Mouse (Mus musculus) spleen, embryonic (tissue): Measurements from ENCODE around the gene Sema4c.

Experiments used
- CTCF ChIA-PET: fragments of 350-600 bp; sonication (Branson Sonifier 250); formaldehyde crosslinking; loops from one replicate; lab custom pipeline; 2022; lab: Charles Lee

Sema4c gene

DNA sequence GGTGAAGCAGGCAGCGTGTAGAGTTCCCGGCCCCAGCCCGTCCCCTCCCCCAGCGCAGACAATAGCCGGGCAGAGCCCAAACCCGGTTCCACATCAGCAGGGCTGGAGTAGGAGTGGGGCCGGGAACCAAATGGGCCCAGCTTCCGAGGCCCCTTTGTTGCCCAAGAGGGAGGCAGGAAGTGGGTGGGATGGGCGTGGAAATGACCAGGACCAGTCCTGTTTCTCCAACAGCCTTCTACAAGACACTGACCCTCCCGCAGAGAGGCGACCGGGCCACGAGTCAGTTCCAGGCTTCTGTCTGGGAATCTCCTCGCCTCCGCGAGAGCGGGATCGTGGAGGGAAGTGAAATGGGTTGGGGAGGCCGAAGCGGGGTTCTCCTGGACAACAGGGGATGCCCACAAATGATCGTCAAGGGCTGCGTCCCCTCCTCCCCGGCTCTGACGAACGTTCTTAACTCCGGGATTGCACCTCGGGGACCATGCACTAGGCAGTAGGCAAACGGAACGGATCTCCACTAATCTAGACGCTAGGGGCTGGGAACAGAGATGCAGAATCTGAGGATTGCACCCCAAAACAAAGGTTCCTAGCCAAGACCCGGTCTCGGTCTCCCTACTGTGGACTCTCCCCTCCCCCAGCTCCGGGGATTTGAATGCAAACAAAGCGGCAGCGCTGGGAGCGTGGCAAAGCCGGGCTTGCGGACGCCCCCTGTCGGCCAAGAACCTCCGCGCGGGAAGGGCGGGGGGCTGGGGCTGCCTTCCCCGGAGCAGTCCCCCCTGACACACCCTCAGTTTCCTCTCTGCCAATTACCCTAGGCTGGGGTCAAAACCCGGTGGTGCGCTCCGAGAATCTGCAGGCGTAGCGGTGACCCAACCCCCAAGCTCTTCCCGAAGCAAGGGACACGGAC is 1.3 kb downstream of the Sema4c start:
- CTCF ChIA-PET, result interaction anchor here (0.6 to 1.5 kb wide), 2 partner anchors 9 to 1839 kb away, joined by 5 to 7 read pairs; partner anchors contain the start of gene Ankrd39

DNA sequence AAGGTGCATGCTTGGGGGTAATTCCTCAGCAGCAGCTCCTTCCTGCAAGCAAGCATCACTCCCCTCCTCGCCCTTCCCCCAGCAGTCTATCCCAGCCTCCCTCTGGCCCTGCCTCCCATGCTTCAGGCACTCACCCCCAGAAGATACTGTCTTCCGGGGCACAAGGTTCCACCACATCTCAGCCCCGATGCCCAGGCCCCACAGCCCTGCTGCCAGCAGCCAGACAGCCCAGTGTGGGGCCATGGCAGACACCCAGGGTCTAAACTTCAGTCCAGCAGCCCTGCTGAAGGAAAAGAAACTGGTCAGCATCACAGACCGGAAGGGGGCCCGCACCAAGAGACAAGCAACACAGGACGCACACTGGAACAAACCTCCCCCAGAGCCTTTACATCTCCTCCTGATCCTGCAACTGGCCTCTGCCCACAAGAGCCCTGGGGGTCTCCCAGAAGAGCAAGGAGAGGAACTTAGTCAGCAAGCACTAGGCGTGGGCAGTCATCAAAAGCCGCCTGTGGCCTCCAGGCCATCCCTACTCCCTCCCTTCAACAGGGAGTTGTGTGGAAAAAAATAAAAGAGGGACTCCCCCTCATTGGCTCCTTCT is 2.3 kb downstream of the Sema4c start:
- CTCF ChIA-PET, result interaction anchor here (0.6 kb wide), 2 partner anchors 125 to 1840 kb away, joined by 4 to 5 read pairs; no protein-coding TSS in a partner anchor

DNA sequence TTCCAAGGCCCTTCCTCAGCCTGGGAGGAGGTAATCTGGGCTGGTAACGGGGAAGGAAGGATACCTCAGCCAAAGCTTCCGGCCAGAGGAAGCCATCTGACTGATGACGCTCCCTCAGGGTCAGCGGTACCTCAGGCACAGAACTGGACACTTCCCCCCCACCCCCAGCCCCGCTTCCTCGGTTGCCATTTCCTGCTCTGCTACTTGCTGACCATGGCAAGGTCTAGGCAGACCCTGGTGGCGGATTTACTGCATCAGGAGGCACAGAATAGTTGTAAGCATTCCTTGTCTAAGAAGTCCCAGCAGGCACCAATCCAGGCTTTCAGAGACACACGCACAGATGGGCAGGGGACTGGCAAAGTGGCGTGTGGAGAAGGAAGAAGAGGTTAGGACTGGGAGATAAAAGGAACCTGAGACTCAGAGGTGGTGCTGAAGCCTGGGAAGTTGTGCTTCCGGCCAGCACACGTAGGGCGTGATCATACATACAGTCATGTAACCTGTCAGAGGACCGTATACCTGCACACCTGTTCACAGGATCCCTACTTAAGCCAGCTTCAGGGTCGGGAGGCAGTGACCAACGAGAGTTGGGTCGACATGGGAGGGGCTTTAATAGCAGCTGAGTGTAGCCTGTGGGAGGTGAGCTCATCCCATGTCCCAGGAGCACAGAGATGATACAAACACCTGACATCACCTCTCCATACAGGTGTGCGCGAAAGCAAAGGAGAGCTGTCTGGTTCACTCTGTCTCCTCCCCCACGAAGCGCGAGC is 3.3 kb downstream of the Sema4c start:
- CTCF ChIA-PET, result interaction anchor here (0.6 kb wide), 1 partner anchor 127 kb away, joined by 4 read pairs; no protein-coding TSS in a partner anchor

DNA sequence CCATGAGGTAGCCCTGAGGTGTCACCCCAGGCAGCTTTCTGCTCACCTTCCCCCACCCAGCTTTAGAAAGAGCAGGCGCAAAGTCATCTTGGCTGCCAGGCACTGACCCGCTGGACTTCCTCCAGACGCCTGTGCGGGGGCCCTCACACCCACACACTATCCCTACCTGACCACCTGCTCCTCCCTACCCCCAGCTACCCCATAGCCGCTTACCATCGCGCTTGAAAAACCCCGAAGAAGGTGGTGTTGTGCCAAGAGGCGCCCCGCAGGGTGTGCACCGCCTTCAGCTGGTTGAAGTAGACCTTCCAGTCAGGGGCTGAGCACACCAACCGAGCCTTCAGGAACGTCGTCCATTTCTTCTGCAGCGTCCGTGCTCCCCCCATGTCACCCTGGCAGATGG is 5.6 kb downstream of the Sema4c start:
- CTCF ChIA-PET, result no interaction called here

DNA sequence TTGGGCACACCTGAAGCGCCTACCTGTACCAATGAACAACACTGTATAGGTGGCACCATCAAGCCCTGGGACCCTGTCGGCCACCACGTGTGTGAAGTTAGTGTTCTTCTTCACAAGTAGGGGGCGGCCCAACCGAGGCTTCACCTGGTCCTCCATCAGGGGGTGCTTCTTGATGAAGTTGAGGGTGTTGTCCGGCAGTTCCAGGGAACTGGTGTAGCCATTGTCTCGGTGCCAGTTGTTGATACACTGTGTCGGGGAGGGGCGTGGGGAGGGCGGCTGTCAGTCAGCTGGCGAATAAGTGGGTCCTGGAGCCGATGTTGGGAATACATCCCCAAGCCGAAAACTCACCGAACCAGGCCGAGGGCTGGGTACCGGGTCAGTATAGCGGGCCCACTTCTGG is 6.2 kb downstream of the Sema4c start:
- CTCF ChIA-PET, result no interaction called here

DNA sequence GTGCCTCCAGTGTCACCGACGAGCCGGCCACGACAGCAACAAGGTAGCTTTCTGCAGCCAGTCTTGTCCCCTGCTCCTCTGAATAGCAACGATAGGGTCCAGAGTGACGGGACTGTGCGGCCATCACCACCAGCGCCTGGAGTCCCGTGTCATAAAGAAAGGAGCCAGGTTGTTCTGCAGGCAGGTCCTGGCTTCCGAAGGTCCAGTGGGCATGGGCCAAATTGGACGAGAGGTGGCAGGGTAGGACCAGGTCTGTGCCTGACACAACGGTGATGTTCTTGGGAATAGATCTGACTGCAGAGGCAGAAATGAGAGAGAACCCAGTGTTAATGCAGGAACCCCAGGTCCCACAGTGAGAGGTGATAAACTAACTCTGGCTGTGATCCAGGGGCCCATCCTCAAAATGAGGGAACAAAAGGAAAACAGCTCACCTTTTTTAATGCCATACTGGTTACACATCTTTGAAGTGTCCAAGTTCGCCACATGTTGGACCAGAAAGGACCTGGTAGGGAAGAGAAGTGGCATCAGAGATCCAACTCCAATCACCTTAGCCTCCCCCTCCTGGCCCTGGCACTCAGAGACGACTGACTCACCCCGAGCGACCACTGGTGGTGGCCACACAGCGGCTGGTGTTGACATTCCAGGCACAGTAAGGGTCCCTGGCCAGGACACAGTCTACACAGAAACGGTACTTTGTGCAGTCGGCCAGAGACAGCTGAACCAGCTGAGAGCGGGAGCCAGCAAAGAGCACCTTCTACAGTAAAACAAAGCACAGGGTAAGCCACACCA is 7.9 kb downstream of the Sema4c start:
- CTCF ChIA-PET, result interaction anchor here (0.6 kb wide), 1 partner anchor 17 kb away, joined by 6 read pairs; no protein-coding TSS in a partner anchor

DNA sequence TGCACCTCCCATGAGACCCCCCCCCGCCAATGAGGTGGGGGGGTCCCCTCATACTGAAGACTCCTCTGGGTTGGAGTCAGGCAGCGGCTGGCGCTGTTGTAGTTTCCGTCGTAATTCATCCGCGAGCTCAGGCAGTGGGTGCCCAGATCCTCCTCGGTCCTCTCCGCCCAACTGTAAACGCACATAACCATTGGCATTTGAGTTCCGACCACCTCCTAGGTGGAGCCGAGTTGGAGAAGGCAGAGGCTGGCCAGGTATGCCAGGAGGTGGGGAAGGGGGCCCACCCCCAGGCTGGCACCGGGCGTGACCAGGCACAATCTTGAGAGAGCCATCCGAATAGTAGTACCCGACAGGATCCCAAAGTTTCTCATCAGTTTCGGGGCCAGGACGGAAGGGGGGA is 8.7 kb downstream of the Sema4c start:
- CTCF ChIA-PET, result interaction anchor here (0.6 kb wide), 1 partner anchor 17 kb away, joined by 6 read pairs; no protein-coding TSS in a partner anchor

DNA sequence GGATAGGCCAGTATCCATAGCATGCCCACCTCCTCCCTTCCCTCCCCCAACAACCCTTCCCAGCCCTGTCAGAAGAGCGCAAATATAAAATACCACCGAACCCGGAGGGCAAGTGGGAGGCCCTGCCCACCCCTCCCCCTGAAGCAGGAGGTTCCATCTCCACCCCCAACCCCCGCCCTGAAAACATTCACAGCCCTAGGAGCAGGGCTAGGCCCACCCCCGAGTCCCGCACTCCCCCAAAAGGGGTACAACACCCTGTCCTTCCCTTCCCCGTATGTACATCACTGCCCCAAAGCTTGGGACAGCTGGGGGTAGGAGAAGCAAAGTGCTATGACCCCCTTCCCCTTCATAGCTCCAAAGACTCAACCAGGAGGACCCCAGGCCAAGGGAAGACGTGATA is 9.4 kb downstream of the Sema4c start:
- CTCF ChIA-PET, result no interaction called here

DNA sequence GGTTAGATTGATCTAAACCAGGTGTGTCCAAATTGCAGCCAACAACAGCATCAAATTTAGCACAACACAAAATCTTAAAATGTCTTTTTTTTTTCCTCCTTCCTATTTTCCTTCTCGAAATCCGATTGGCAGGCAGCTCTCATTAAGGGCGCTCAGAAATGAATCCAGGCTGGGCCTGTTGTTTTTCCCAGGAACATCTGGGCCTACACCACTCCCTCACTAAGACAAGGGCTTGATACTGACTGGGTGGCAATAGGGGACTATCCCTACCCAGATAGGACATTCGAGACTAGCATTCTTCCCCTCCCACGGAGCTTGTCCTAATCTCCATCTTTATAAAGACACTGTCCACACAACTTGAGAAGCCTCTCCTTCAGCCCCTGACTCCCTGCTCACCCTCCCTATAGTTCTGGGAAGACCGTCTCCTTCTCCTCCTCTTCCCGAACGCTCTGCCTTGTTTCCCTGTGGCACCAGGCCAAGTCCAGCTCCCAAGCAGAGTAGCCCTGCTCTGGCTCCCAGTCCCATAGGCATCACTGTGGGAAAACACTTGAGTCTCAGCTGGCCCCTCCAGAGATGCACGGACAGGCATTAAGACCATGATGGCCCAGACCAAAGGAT is 10.1 kb downstream of the Sema4c start:
- CTCF ChIA-PET, result interaction anchor here (1.2 kb wide), 1 partner anchor 9 kb away, joined by 7 read pairs; no protein-coding TSS in a partner anchor

DNA sequence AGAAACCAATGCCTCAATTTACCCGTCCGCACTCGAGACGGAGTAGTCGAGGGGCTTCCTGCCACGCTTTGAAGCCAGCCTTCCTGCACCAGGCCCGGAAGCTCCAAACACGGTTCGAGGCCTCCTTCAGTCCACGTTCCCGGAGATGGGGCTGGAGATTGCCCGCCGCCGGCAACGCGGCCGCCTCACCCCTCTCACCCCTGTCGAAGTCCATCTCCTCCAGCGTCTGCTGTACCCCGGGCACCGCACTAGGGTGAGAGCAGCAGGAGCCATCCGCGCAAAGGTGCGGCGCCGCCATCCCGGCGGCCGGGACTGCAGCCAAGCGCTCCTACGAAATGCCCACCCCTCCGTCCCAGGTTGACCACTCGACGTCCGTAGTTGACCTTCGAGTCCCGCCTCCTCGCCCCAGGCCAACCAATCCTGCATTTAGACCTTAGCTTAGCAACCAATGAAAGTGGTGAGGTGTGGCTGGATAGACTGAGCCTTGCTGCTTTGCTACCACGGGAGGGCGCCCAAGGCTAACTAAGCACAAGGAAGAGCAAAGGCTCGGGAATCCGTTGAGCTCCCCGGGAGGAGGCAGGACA is 11.2 kb downstream of the Sema4c start, which contains the start of gene Ankrd39:
TSS of gene Ankrd39 (minus strand) at position 558 of the 584 bp plus-strand sequence.
- CTCF ChIA-PET, result interaction anchor here (0.8 to 1.2 kb wide), 2 partner anchors 10 to 137 kb away, joined by 4 to 7 read pairs; partner anchors contain the start of gene Fam178b

DNA sequence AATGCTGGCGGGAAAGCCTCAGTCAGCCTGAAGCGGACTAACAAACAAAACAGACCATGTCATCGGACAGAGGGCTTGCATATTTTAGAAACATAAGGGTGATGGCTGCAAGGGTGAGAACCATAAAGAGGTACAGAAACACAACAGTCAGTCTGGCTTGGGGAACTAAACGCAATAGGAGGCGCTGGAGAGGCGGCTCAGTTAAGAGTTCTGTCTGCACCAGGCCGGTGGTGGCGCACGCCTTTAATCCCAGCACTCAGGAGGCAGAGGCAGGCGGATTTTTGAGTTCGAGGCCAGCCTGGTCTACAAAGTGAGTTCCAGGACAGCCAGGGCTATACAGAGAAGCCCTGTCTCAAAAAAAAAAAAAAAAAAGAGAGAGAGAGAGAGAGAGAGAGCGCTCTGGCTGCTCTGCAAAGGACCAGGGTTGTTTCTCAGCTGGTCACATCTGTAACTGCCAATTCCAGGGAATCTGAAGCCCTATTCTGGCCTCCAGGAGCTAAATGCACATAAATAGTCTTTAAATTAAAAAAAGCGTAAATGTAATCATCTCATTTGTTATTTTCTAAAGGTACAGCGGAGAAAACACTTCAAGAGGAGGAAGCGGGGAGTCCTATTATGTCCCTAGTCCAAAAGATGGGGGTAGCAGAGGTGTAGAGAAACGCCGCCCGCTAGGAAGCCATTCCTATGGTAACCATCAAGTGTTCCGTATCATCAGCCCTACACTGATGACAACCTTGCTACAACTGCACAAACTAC is 12.1 kb downstream of the Sema4c start:
- CTCF ChIA-PET, result interaction anchor here (0.6 kb wide), 1 partner anchor 500 kb away, joined by 3 read pairs; no protein-coding TSS in a partner anchor

DNA sequence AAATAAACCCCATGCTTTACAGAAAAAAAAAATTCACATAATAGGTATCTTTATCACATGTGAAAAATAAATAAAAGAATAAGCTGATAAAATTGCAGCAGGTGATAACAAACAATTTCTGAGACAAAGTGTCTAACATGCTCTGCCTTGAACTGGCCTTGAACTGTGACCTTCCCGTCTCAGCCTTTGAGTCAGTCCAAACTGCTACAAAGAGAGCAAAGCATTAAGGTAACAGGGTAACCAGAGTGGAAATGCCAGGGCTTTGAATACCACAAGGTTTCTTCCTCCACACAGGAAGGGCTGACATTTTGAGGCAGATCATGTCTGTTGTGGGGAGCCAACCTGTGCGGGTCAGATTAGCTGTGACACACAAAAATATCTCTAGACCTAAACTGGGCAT is 12.8 kb downstream of the Sema4c start:
- CTCF ChIA-PET, result no interaction called here

DNA sequence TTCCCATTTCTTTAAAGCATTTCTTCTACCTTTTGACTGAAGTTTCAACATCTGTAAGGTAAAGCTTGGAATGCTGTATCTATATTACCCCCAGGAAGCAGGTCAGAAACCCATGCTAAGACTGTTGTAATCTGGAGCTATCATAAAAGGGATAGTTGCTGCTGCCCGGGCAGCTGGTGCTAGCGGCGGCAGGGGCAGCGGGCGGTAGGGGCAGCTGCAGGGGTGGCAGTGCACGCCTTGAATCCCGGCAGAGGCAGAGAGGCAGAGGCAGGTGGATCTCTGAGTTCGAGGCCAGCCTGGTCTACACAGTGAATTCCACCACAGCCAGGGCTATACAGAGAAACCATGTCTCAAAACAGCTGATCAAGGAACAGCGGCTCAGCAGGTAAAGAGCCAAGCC is 15.2 kb downstream of the Sema4c start:
- CTCF ChIA-PET, result no interaction called here

DNA sequence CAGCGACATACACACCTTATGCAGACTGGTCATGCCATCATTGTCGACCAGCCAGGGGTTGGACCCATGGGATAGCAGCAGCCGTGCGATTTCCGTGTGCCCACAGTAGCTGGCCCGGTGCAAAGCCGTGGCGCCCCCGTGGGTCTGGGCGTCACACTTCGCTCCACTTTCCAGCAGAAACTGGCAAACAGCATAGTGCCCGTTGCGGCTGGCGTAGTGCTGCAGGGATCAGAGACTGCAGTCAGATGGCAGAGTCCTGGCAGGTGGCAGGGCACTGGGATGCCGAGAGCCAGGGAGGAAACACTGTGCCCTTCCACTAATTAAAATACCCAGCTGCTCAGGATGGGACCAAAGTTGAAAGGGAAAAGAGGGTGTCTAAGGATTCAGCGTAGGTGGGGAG is 16.3 kb downstream of the Sema4c start:
- CTCF ChIA-PET, result no interaction called here

DNA sequence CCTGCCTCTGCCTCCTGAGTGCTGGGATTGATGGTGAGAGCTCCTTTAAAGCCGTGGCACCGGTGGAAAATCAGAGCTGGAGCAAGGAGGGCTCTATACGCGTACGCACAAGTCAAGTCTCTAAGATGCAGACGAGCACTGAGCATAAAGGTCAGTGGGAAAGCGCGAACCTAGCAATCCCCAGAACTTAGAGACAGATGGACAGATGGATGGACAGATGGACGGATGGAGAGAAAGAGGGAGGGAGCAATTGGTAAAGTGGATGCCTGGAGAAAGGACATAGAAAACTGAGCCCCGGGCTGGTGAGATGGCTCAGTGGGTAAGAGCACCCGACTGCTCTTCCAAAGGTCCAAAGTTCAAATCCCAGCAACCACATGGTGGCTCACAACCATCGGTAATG is 17.3 kb downstream of the Sema4c start:
- CTCF ChIA-PET, result no interaction called here

DNA sequence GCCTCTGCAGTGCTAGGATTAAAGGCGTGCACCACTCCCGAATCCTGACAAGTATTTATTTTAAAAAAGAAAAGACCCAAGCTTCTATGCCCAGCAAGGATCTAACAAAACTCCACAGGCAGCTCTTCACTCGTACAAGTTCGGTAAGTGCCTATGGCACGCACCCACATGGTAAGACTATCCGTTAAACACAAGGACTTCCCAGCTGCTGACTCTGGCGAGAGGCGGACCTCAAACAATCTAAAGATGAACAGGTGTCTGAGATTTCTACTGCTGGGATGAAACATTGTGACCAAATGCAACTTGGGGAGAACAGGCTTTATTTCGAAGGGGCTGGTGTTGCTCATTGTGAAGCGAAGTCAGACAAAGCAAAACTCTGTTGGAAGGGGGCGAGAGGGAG is 18.0 kb downstream of the Sema4c start:
- CTCF ChIA-PET, result interaction anchor here (0.6 kb wide), 1 partner anchor 184 kb away, joined by 3 read pairs; no protein-coding TSS in a partner anchor

DNA sequence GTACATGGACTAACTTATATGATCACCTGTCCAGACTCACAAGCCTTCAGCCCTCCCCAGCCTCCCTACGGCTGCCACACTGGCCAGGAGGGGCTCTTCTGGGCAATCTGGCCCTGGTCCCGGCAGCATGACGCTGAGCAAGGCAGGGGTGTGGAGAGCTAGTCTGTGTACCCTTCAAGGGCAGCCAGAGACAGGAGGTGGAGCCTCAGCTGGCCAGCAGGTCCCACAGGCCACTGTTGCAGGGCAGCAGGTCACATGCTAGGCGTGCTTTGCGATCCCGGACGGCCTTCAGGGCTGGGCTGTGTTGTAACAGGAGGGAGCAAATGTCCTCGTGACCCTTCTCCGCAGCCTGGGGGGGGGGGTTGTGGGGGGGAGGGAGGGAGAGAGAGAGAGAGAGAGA is 19.0 kb downstream of the Sema4c start, which contains the start of gene Gm42417:
TSS of gene Gm42417 (minus strand) at position 244 of the 400 bp plus-strand sequence.
- CTCF ChIA-PET, result no interaction called here

DNA sequence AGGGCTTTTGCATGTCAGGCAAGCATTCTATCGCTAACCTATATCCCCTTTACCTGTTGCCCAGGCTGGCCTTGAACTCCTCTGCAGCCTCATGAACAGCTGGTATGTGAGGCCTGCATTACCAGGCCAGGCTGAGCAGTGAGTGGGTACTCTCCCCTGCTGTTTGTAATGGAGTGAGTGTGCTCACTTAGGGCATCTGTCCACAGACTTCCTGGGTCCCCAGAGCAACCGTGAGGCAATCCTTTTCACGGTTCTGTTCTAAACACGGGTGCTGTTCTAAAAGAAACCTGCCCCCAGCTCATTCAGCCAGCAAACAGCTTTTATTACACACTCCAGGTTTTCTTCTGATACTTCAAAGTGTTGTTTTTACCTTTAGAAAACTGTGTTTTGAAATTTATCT is 19.4 kb downstream of the Sema4c start:
- CTCF ChIA-PET, result no interaction called here

DNA sequence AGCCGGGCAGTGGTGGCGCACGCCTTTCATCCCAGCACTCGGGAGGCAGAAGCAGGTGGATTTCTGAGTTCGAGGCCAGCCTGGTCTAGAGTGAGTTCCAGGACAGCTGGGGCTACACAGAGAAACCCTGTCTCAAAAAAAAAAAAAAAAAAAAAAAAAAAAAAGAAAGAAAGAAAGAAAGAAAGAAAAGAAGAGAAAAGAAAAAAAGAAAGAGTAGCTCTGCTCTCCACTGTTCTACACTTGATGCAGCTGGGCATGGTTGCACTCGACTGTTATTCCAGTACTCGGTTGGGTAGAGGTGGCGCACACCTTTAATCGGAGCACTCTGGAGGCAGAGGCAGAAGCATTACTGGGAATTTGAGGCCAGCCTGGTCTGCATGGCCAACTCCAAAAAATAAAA is 21.4 kb downstream of the Sema4c start, which contains the start of gene Ankrd23:
TSS of gene Ankrd23 (minus strand) at position 101 of the 400 bp plus-strand sequence.
- CTCF ChIA-PET, result interaction anchor here (0.6 kb wide), 2 partner anchors 18 to 170 kb away, joined by 3 to 14 read pairs; no protein-coding TSS in a partner anchor
